Mouse (Mus musculus) layer of hippocampus, postnatal 25 days (tissue): ENCODE results near the gene Ston1. TPM values are rescaled to one million over a fixed set of nuclear protein-coding genes. Genes with fewer than 3 reads are reported as not detected.

ENCODE experiments used
- DNase-seq, 2 experiments: peaks; one replicate each; pipeline ENCODE4 v3.0.0; 2022; ENCODE audit warnings: mixed read lengths in 2 of 2, low spot score in 1 of 2; ENCODE audit errors: extremely low spot score in 1 of 2
- total RNA-seq, 2 experiments: library from RNA; stranded (reverse); gene quantifications; 2 replicates each; pipeline ENCODE4 v1.2.3; 2021

Gene Ston1
- total RNA-seq, 2 experiments from 2014 or later, result 13.3 to 13.8 TPM

DNA sequence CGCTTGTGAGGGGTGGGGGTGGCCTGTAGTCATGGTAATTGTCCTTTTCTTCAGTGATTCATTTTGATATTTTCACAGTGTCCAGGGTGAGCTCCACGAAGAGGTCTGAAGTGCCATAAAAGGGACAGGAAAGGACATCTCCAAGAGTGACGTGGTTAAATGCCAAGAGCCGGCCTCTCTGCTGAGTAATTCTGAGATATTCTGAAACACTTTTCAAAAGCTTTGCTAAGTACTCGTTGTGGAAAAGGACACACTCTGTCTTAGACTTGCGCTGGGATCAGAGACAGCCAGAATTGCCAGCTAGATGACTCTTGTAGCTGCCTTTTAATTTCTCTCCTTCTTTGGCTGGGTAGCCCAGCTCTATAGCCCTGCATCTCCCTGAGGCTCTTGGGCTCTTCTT, 61.0 kb downstream of the Ston1 start:
- DNase-seq, result no peak

DNA sequence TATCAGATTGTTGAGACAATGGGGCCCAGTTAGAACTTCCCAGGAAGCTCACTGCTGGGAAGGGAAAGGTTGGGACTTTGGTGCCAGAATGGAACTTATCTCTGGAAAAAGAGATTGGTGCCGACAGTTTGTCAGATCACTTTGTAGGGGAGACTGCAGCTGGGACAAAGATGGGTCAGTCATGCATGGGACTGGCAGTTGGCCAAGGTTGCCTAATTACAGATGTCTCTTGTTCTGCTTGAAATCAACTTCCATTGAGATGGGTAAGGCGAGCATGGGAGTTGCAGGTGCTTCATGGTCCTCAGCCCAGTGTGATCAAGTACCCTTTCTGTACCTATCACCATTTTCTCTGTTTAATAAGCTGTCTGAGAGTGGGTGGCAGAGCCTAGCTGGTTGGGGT, 68.6 kb downstream of the Ston1 start:
- no peak for DNase-seq

DNA sequence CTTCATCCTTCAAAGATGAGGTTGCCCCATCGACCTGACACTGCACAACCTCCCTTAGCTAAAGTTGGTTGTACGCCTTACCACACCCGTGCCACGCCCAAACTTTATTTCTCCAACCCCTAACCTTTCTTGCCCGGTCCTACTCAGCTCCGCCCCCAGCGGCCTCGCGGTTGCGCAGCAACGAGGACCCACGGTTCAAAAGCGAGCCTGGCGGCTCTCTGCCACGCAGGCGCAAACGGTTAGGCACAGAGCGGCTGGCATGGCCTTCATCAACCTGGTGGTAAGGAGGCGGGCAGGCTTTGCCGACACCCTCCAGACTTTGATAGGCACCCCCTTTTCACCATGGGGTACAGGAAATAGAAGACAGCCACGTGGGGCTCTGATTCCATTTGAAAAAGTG, 71.0 kb downstream of the Ston1 start, which contains the start of gene Gtf2a1l:
Gtf2a1l (plus strand) TSS at position 209 of the 400 bp plus-strand sequence.
- DNase-seq, result peak; percentile 39 to 55

DNA sequence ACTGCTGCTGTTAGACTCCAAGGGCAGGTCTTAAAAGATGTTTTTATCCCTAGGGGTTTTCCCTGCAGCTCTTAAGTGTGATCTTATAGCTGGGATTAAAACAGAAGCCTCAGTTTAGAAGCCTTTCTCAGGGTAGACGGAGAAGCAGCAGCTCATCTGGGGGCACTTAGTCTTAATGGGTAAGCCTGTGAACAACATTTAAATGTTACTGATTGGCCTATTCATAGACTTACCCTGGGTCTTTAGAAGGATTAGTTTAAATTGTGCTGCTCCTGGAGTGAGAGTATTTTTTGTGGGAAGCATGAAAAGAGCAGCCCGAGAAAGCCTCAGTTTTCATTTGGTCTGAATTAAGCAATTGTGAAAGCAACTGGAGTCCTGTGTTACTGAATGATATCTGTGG, 72.4 kb downstream of the Ston1 start:
- DNase-seq, result no peak

DNA sequence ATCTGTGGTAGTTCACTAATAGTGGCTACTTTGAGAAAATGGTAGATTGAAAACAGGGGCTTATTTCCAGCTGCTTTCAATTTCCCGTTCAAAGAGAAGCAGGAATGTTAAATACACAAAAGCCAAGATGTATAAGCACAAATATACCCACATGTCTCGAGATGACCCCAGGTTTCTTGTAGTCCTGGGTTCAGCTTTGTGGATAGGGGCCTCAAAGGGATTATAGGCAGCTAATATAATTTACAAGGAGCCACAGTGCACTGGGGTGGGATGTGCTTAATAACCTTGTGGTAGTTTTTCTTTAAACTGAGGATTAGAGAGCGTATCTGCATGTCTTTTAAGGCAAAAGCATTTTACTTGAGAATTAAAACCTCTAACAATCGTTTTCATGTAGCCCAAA, 73.3 kb downstream of the Ston1 start:
- DNase-seq, result no peak

DNA sequence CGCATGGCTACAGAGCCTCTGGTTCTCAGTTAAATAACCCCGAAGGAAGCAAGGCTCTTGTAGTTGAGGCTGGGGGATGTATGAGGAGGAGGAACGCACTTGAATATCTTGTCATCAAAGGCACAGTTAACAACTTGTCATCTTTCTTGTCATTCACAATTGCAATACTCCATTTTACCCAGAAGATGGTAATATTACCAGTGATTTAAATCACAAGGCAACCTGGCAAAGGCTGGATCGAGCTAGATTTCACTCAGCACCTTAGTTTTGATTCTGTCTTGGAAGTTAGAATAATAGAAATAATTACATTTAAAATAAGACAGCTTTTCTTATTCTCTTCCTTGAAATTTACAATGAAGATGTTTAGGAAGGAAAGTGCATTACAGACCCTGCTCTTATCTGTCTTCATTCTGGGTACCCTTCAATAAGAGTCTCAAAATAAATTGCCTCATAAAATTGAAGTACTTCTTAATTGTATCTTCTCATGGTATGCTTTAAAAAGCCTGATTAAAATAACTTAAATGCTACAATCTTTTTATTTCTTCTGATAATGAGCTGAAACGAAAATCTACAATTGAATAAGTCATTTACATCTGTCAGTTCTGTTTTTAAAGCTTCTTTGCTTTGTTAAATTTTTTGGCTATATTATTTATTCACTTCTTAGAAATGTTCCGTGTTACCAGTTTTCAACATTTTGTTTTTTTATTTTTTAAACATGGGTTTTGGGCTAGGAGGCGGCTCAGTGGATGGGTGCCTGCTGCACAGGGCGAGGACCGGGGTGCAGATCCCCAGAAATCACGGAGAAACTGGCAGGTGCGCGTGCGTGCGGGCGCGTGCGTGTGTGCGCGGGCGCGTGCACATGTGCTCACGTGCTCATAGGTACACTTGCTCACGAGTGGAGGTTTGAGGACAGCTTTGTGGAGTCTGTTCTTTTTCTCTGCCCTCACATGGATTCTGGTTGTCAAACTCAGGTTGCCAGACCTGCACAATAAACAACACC, 78.1 kb downstream of the Ston1 start:
- no peak for DNase-seq

DNA sequence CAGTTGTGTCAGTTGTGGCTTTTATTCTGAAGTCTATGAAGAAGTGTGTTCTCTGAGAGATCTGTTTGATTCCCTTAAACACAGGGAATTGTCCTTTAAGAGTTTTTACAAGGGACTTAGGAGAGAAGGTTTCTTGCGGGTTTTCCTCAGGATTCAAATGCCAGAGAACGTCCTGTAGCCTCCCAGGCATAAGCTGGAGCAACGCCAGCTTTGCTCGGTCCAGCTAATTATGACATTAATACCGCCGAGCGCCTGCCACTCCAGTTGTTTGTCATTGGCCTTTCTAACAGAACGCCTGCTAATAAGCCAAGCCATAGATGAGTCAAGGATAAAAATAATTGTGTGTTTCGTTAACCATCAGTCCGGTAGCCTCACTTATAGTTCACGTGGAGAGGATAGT, 90.7 kb downstream of the Ston1 start:
- DNase-seq, result no peak

DNA sequence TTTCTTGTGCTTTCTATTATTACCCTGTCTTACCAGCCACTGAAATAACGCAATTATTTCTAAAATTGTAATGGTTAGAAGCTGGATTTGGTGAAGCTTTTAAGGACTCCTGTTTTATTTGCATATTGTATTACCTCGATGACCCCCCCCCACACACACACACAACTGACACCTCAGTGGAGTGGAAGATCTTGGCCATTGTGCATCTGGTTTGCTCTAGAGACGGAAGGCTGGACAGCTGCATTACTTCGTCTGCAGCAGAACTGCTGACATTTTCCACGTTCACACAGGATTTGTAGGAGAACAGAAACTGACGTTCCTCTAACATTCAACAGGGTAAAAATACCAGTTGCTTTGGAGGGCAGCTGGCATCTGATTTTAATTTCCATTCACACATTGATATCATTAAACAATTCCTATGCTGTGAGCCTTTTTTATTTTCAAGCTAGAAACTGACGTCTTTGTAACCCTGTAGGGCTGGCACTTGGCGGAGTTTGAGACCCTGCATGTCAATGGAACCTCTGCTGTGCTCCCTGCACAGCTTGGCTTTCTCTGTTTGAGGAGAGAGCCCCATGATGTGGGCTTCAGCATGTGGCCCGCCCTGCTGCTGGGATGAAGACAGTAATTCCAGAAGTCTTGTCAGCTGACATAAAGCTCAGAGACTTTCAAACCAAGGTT, 99.3 kb downstream of the Ston1 start:
- DNase-seq, result no peak

DNA sequence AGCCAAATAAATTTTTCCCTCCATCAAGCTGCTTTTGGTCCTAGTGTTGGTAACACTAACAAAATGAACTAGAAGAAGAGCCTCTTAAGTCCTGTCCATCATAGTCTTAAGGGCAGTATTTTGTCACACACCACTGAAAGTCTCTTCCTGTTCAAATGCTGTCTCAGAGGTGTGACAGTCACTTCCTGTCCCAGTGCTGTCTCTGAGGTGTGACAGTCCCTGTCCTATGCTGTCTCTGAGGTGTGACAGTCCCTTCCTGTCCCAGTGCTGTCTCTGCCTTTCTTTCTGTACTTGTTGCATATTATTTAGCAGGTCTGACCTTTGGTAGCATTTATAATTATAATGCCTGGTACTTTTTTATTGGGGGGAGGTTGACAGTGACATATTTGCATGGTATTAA, 103.4 kb downstream of the Ston1 start:
- DNase-seq, result no peak

DNA sequence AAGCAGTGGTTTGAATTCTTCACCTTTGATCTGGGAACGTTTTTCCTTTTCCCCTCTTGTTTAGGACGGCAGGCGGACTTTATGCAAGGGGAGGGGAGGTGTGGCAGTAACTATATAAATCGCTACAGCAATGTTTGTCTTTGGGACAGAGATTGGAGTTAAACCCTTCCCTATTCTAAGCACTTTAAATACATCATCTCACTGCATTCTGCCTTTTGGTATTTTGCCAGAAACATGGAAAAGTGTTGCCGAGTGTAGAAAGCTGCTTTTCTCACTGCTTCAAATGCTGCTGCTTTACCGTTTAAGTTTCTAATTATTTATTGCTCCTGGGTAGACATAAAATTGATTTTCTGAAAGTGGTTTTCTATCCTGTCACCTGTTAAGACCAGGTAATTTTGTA, 104.9 kb downstream of the Ston1 start:
- DNase-seq, result no peak

DNA sequence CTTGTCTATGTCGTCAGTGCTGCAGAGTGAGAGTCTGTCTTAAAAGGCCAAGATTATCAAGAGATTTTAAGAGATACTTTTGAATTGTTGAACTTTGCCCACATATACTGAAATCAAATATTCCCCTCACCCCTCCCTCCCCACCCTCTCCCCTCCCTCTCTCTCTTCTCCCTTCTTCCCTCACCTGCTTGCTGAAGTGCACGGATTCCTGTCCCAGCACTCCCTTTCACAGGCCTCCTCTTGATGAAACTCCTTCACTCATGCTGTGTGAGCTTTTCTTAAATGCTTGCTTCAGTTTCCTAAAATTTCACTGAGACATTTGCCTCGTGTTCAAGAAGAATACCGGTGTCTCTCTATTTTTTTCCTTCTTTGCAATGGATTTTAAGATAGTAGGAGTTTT, 105.6 kb downstream of the Ston1 start:
- no peak for DNase-seq

DNA sequence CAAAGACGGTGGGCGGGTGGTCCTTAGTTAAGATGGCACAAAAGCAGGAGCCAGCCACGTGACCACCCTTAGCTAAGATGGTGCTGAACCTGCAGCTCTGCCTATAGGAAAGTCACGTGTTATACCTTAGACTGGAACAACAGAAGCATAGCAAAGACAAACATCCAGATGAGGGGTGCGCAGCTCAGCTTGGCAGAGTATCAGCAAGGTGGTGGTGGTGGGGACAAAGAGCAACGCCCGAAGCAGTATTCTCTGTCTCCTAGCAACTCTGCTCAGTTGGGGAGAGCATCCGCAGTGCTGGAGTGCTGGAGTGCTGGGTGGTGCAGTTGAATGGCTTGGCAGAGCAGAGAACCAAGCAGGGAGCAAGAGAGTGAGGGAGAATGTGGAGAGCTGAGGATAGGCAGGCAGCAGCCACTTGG, 108.8 kb downstream of the Ston1 start:
- DNase-seq, result no peak

Other genes starting within 250 kb of the Ston1 start
- 10 to 100 TPM; 21.9 to 22.0 TPM for gene Foxn2, start 157.0 kb upstream of the Ston1 start, total RNA-seq
- 10 to 100 TPM; 81.8 to 84.9 TPM for gene Ppp1r21, start 67.6 kb upstream of the Ston1 start, total RNA-seq
- under 1 TPM; 0.22 to 0.49 TPM for gene Gtf2a1l, start 71.0 kb downstream of the Ston1 start, total RNA-seq
- gene Lhcgr, start 194.3 kb downstream of the Ston1 start, total RNA-seq, result under 1 TPM; 0.23 to 0.27 TPM